Mouse (Mus musculus): ENCODE measurements at regions not wholly inside any gene's neighbourhood (a gene's known extent, or its start where the extent isn't known, plus 50 kb on each side); places are given as distances from the start of the nearest gene placed in this dataset.

DNA sequence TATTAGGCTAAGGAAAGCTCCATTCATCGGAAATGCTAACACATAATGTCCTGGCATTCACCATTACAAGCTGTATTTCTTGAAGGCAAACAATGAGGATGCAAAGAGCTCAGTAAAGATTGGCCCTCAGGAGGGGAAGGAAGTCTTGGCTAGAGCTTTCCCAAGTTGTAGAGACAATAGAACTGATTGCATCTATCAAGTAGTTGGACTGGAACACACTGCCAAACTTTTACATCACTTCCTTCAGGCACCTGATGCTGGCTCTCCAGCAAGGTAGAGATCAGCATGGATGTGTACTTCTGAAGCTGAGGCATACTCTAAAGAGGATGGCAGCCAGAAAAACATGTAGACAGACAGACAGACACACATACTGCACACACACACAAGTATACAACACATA, 234.9 kb upstream of the Tbl1xr1 start:
- ATAC-seq (replicated peaks; ENCODE audit: low FRiP score, poor library complexity, severe bottlenecking), result no peak

DNA sequence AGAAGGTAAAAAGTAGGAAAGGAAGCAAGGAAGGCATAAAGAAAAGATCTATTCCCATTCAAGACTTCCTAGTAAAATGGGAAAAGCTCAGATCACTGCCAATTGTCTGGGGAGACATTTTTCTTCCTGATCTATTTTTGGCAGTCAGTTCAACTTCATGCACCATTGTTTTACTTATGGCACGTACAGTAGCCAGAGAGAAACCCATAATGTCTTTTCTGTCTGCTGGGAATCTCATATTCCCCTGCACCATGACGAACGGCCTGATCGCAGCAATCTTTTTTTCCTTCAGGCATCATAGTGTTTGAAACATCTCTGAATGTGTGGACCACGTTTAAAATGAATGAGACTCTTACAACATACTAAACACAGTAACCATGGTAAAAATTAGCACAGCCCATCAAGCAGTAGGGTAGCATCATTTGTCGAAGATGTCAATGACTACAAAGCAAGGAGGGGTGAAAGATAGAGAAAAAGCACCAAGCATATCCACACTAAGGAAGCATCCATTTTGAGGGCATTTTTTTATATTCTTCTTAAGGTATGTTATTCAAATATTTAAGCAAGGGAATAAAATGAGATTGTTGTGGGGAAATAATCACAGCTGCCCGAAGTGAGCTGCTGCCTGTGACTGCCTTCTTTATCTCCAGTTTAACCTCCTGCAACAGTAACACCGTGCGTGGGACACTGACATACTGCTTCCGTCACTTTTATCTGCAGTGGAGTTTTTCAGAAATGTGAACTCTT, 233.7 kb upstream of the Tbl1xr1 start:
- ATAC-seq (replicated peaks; ENCODE audit: low FRiP score, poor library complexity, severe bottlenecking), result no peak

DNA sequence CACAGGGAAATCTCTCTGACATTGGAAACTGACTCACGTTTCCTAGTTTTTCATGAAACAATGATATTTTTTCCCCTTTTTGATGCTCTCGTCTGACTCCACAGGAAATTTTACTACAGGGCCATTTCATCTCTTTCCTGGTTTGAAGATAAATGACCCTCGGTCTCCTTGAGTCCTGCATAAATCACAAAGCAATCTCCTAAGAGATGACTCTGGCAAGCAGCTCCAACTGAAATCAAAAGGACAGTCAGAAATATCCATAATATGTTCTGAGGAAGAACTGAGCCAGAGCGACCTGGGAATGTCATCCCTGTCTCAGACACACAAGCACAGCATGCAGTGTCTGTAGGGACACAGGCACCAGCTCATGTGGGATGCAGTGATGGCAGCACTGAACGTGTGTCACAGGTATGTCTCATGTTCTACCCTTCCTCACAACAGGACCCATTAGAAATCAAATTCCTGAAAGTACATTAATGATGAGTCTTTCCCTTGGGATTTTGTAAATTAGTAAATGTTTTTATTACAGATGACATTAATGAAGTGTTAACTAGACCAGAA, 233.1 kb upstream of the Tbl1xr1 start:
- ATAC-seq (replicated peaks; ENCODE audit: low FRiP score, poor library complexity, severe bottlenecking), result no peak

DNA sequence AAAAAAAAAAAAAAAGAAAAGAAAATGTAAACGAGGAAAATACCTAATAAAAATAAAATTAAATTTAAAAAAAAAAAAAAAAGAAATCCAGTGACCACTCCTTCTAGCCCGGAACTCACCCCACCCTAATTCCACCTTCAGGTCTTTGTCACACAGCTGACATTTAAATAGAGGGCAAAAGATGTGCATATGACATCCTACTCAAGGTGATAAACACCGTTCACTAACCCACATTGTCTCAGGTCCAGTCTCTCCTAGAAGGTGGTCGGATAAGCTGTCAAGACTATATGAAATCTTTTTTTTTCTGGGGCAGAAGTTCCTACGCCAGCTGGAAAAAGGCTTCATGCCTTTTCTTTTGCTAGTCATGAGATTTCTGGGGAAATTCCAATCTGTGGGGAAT, 226.6 kb upstream of the Tbl1xr1 start:
- ATAC-seq (replicated peaks; ENCODE audit: low FRiP score, poor library complexity, severe bottlenecking), result no peak

DNA sequence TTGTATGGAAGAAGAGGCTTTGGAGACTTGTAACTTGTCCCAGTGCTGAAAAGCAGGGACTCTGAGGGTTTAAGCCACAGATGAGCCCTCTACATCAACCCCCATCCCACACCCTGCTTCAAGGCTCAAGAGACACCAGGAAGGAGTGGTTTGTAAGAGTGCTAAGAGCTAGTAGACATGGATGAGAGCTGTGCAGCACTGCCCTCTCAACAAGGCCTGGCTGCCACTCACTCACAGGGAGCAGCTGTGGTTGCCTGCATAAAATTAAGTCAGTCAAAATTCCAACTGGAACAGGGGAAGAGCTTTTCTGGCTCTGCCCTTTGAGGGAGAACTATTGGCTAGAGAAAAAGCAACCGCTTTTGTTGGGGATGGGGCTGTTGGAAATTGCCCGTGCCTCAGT, 225.5 kb upstream of the Tbl1xr1 start:
- no peak for ATAC-seq (replicated peaks; ENCODE audit: low FRiP score, poor library complexity, severe bottlenecking)

DNA sequence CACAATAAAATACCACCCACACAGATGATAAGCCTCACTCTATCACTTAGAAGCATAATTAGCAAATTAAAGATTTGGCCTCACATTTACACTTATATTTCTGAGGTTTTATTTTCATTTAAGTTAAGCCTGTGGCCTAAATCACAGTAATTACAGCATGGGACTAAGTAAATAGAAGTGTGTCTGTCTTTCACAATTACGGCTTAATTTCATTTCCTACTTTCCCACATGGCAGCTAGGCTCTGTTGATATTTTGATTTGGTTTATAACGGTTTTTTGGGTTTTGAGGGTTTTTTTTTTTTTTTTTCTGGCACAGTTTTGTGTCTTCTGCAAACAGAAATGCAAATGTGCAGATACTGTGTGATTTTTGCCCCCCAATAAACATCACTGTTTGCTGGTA, 222.1 kb upstream of the Tbl1xr1 start:
- ATAC-seq (replicated peaks; ENCODE audit: low FRiP score, poor library complexity, severe bottlenecking), result no peak

DNA sequence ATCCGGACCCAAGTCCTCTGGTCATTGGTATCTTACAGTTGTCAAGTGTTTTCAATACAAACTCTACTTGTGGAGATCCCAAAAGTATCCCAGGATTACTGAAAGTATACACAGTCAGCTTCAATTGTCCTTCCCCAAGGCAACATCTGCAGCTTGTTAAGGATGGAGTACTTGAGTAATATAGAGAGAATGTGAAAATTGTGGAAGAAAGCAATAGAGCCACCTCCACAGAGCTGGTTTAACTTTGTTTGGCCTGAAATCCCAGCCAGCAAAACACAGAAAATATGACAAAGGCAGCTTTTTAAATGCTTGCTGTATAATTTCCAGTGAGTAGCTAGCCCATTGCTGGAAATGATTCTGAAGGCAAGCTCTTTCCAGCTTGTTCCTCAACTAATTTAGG, 217.0 kb upstream of the Tbl1xr1 start:
- ATAC-seq (replicated peaks; ENCODE audit: low FRiP score, poor library complexity, severe bottlenecking), result no peak

DNA sequence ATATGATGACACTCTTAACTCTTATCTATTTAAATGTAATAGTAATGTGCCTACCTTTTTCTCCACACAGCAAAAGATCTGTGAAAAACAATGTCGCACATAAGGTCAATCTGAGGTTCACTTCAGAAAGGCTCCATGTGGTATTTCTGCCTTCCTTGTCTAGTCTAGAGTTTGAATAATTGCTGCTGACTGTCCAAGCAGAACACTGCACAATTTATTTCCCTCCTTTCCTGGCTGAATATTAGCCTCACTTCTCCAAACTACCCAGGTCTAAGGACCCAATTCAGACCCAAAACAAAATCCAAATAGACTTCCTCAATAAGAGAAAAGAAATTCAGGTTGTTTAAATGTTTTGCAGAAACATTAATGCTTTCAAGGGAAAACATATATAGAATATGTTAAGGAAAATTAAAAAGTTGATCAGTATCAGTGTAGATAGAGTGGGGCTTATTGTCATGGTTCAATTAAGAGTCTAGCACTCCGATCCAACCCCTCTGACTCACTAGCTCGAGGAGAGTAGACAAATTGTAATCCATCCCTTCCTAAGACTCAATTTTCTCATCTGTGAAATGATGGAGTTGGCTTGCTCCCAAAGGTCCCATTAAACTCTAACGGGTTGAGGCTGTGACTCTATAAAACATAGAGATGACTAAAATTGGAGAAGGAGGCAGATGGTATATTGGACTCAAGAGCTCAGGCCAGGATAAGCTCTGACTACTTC, 215.4 kb upstream of the Tbl1xr1 start:
- no peak for ATAC-seq (replicated peaks; ENCODE audit: low FRiP score, poor library complexity, severe bottlenecking)

DNA sequence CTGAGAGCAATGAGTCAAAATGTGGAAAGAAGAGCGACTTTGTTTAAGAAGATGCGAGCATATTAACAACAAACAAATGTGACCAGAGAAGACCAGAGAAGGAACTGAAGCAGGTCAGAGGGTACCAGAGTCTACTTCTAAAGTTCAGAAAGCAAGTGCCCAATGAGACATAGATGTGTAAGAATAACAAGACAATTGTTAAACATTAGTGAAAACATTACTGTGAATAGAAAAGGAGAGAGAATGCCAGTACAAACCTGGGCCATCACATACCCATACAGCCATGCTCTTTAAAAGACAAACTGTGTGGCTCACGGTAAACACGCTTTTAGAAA, 214.8 kb upstream of the Tbl1xr1 start:
- no peak for ATAC-seq (replicated peaks; ENCODE audit: low FRiP score, poor library complexity, severe bottlenecking)

DNA sequence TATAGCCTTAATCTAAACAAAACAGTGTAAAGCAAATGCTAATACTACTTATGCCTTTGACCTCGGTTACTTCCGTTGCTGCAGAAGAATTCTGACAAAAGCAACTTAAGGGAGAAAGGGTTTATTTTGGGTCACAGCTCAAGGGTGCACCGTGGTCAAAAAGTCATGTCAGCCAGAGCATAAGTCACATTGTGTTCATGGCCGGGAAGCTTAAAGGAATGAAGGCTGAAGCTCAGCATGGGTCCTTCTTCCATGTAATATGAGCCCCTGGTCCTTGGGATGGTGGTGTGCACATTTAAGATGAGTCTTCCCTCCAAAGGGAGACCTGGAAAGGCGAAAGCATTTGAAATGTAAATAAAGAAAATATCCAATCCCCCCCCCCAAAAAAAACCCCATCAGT, 212.1 kb upstream of the Tbl1xr1 start:
- ATAC-seq (replicated peaks; ENCODE audit: low FRiP score, poor library complexity, severe bottlenecking), result no peak

DNA sequence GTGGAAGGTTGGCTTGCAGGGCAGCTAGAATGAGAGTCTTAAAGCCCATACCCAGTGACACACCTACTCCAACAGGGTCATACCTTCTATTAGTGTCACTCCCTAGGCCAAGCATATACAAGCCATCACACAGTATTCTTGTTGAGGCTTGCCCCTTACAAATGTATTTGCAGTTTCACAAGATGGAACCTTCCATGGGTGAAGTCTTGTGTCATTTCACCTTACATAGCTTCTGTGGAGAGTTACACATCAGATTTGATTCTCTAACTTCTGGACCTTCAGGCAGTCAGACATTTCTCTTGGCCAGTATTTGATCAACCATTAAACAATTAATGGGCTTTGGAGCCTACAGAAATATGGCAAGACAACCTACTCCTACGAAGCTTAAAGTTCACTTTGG, 210.6 kb upstream of the Tbl1xr1 start:
- ATAC-seq (replicated peaks; ENCODE audit: low FRiP score, poor library complexity, severe bottlenecking), result no peak

DNA sequence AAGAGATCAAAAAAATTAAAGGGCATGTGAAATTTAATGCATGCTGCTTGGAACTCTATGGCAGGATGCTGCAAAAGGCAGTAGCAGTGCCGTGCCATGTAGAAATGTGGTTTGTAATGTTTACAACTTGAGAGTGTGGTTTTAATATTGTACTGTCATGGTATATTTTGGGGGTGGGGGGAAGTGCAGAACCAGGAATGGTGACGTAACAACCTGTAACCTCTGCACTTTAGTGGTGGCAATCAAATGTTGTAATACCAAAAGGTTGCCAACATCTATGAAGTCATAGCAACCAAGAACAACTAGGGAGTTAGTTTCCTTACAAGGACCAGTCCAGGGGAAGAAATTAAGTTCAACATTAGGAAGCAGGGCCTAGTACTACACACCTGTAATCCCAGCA, 198.1 kb upstream of the Tbl1xr1 start:
- no peak for ATAC-seq (replicated peaks; ENCODE audit: low FRiP score, poor library complexity, severe bottlenecking)

DNA sequence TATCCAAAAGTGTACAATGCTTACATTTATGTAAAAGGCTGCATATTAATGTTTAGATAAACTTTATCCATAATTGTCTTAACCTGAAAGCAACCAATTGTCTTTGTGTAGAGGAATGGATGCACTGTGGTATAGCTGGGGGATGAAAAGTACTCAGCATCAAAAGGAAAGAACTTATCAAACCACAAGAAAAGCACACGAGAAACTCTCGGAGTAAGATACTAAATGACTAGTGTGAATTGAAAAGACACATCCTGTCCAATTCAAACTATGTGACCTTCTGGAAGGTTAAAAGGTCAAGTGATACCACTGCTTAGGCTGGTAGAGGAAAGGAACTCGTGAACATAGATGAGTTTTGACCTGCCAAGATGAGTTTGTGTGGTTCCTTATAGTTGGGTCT, 192.2 kb upstream of the Tbl1xr1 start:
- no peak for ATAC-seq (replicated peaks; ENCODE audit: low FRiP score, poor library complexity, severe bottlenecking)

DNA sequence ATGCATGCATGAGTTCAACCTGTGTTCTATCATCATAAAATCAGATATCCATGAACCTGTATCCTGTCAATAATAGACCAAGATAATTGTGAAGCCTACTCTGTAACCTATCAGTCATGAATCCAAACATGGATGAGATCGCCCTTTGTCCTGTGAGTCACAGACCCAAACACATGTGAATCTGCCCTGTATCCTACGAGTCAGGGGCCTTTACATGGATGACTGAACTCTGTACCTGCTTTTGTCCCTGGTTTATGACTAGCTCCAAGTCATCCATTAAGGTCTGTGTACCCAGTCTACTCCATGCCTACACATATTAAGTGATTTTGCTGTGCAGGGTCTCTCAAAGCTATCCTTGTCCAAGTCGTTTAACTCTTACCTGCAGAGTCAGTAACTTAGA, 187.7 kb upstream of the Tbl1xr1 start:
- ATAC-seq (replicated peaks; ENCODE audit: low FRiP score, poor library complexity, severe bottlenecking), result no peak

DNA sequence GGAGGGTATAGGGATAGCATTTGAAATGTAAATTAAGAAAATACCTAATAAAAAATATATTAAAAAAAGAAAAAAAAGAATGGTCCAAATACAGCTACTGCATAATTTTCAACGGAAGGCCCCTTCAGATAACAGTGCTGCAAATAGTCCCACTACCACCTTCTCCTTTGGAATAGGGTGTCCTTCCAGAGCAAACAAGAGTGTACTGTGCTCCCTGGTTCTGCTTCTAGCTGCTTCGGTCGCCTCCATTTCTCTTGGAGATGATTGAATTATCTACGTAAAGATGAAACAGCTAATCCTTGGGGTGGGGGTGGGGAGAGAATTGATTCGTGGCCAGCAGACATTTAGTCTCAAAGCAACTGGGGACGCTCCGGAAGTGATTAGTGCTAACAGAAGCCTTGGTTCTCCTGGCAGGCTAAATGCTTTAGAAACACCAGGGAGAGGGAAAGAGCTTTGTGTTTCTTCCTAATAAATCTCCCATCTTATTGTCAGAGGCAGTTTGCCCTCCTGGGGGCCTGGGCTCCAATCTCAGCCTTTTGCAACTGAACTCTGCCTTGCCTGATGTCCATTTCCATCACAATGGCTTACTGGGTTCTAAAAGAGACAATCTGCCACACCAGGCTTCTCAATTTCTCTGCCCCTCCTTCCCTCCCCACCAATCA, 184.5 kb upstream of the Tbl1xr1 start:
- no peak for ATAC-seq (replicated peaks; ENCODE audit: low FRiP score, poor library complexity, severe bottlenecking)

DNA sequence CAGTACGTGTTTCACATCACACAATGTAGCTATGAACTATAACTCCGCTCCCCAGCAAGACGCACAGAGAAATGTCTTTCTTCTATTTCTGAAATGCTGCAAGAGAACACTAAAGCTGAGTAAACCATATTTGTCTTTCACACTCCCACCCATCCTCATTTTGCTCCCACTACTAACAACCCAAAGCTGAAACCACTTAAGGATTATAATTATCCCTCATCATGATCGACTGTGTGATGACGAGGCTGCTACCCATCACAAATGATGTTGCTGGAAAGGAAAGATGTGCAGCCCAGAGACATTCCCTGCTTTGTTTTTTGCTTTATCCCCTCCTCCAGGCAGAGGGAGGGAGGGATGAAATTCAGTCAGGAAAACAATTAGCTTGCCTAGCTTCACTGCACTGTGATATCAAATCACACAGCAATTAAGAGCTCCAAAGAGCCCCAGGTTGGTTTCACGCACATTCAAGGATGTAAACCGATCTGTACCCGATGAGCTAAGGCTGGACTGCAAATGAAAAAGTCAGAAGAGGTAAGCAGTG, 183.5 kb upstream of the Tbl1xr1 start:
- no peak for ATAC-seq (replicated peaks; ENCODE audit: low FRiP score, poor library complexity, severe bottlenecking)

DNA sequence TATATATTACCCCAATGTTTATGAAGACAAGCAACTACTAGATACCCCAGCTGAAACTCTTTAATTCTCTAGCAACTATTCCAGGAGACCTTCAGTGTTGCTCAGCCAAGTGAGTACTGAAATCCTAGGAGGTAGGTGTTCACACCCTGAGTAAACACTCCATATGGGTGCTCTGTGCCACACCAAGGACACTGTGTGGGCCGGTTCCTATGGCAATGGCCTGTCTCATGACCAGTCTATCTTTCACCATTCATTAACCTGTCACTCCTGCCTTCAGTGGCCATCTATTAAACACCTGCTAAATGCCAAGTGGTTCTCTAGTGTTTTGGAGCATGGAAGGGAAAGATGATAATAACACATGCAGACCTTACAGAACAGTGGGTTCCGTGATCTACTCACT, 180.9 kb upstream of the Tbl1xr1 start:
- no peak for ATAC-seq (replicated peaks; ENCODE audit: low FRiP score, poor library complexity, severe bottlenecking)

DNA sequence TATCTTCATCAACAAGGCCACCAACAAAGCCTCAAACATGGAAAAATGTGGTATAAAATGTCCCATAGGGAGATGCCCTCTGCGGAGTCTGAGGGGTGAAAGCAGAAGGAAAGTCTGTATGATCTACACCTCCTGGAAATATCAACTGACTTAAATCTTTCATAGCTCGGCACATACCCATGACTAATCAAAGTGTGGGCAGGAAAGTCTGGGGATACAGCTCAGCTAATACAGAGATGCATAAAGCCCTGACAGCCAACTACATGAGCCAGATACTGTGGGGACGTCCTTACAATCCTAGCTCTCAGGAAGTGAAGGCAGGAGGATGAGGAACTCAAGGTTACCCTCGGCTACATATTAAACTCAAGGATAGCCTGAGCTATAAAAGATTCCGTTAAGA, 178.2 kb upstream of the Tbl1xr1 start:
- ATAC-seq (replicated peaks; ENCODE audit: low FRiP score, poor library complexity, severe bottlenecking), result no peak

DNA sequence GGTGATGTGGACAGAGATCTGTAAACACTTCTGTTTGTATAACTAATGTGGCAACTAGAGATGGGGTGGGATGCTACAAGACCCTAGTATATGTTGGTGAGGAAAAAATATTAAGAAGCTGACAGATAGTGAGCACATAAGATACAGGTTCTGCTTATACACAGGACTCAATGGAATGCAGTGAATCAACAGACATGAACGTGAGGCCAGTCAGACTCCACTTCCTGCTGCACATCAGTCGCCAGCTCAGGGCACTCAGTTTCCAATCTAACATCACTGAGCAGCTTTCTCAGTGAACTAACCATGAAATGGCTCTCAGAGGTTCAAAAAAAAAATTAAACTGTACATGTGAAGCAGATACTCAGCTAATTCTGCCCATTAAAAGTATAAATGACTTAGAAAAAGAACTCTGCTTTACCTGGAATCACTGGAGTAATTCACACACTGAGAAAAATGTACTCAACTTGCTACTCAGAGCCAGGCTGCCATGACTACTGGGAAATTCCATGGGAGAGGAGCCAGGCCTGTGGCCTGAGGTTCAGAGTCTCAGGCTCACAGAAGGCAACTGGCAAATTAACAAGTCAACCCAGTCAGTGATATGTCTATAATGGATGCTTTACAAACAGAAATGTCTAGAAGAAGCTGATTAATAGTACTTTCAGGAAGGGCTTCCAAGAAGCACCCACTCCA, 170.9 kb upstream of the Tbl1xr1 start:
- no peak for ATAC-seq (replicated peaks; ENCODE audit: low FRiP score, poor library complexity, severe bottlenecking)

DNA sequence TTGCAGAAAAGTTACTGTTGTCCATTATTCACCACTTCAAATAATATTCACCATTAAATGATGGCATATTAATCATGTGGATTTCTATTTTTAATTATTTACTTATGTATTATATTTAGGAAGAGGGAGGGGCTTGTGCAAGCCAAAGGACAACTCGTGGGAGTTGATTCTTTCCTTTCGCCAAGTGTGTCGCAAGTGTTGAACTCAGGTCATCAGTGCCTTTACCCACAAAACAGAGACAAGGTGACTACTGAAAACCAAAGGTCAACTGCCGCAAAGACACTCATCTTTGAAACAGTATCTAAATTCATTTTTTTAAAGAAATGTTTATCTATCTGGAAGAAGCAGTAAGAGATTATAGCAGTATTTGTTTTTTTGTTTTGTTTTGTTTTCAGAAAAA, 167.6 kb upstream of the Tbl1xr1 start:
- ATAC-seq (replicated peaks; ENCODE audit: low FRiP score, poor library complexity, severe bottlenecking), result no peak

All from erythroblast, adult 5-6 weeks (primary cell).